Mouse (Mus musculus): ENCODE data around the gene Mblac1. TPM values are rescaled to one million over a fixed set of nuclear protein-coding genes. Genes with fewer than 3 reads are reported as not detected.

The Mblac1 gene
- polyA plus RNA-seq (2012; rRNA removed), result 13.3 and 13.7 TPM in 2 replicates

DNA sequence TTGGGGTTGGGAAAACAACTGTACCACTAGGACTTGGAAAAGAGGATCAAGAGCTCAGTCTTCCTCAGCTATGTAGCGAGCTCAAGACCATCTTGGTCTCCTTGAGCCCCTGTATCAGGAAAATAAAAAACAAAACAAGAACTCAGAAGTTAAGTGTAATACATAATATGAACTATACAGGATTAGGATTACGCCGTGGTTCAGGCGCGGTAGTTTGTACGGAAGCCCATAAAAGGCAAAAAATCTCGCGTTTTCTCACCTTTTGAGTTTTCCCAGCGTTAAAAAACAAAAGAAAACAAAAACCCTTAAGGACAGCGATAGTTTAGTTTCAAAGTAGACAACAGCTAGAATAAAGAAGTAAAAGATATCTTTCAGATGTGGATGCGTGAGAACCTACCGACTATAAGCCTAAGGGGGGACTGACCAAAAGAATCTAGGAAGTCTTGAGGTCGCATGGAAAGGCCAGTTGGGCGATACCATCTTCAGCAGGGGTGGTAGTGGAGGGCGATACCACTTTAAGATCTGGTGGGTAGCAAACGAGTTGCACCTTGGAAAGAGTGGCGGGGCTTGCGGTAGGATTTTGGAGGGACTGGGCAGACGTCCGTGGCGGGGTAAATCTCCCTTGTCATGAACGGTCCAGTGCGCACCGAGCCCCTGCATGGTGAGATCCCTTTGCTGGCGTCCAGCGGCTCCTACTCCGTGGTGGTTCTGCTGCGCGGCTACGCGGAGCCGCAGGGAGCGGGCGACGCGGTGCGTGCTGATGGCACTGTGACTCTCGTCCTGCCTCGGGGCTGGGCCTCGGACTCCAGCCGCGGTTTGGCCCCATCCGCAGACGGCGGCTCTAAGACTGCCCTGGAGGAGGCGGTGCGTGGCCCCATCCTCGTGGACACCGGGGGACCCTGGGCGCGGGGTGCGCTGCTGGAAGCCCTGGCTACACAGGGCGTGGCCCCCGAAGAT is at the start of gene Mblac1:
Gene Mblac1 (plus strand): TSS at position 544 of the 957 bp plus-strand sequence.

GRCm38 (mm10) chr5:138155443-138155976 is 38.6 kb upstream of the Mblac1 start, which contains the start of gene Zfp113:
Gene Zfp113 (minus strand): TSS chr5:138155744.

DNA sequence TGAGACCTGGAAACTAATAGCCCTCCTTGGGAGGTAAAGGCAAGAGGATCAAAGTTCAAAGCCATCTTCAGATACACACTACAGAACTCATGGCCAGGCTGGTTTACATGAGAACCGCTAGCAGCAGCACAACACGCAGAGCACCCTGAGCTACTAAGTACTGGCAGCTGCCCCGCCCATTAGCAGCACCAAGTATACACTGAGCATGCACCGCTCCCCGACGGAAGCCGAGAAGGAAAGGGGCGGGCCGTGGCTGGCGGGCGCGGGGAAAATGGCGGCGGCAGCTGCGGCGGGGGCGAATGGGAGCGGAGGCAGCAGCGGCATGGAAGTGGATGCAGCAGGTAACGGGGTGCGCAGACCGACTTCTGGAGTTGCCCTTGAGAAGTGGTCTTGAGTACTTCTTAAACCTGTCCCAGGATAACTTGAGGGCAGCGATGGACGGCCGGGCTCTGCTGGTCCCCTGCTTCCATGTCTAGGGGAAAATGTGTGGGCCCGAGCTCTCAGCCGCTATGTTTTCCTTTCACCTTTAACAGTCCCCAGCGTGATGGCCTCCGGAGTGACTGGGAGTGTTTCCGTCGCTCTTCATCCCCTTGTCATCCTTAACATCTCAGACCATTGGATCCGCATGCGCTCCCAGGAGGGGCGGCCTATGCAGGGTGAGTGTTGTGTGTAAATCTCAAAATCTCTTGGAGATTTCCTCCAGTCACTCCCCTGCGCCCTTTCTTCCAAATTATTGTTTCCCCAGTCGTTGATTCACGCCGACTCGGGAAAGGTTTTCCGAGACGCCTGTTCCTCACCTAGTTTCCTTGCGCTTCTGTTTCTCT is 33.1 kb upstream of the Mblac1 start, which contains the start of gene Cops6:
Gene Cops6 (plus strand): TSS at position 230 of the 824 bp plus-strand sequence.

DNA sequence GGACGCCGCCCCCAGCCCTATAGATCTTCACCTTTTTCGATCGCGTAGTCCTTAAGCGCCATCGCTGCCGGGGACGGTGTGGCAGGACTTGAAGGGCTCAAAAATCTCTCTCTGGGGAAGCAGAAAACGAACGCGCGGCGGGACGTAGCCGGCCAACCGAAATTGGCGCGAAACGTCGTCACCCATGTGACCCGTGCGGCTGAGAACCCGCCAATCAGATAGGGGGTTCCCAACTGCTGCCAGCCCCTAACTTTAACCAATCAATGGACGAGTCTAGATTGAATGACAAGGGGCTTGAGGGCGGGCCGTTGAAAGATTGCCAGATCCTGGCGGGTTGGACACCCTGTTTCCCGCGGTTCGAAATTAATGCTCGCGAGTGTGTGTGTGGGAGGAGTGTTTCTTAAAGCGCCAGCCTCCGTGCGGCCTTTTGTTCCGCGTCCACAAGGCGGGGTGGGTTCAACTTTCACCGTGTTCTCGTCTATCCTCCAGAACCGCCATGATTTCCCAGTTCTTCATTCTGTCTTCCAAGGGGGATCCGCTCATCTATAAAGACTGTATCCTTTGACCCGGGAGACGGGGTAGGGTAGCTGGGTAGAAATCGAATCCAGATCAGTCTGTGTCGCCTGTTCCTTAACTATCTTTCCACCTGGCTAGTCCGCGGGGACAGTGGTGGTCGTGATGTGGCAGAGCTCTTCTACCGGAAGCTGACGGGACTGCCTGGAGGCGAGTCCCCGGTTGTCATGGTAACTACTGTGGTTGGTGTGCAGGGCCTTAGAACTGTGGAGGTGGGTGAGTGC is 22.2 kb upstream of the Mblac1 start, which contains the start of the genes Ap4m1 and Mcm7:
Gene Ap4m1 (plus strand): TSS at position 308 of the 797 bp plus-strand sequence.
Gene Mcm7 (minus strand): TSS at position 728 of the 797 bp plus-strand sequence.

DNA sequence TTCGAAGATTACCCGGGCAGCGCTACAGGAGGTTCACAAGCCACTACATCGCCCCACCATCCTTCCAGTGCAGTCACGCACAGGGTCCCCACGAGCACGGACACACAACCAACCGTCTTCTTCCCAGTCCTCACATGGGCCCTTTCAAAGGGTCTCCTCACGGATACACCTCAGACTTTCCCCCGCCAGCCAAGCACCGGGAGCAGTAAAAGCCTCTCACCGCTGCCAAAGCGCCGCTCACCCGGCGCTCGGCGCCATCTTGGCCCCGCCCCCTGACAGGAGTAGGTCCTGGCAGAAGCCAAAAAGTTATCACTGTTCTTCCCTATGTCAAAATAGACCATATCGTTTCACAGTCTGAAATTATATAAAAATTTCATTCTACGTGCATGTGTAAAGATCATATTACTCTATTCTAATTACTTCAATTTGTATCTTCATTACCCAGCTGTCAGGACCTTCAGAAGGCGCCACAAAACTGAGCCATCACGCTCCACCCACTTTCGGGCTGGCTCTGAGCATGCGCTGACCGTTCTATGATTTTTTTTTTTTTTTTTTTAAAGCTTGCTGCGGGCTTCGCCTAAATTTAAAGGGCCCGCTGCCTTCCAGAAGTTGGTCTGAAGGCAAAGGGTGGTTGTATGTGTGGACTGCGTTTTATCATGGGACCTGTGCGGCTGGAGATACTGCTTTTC is 7.0 kb upstream of the Mblac1 start, which contains the start of the genes Taf6 and Cnpy4:
Gene Taf6 (minus strand): TSS at position 502 of the 689 bp plus-strand sequence.
Gene Cnpy4 (plus strand): TSS at position 536 of the 689 bp plus-strand sequence.

DNA sequence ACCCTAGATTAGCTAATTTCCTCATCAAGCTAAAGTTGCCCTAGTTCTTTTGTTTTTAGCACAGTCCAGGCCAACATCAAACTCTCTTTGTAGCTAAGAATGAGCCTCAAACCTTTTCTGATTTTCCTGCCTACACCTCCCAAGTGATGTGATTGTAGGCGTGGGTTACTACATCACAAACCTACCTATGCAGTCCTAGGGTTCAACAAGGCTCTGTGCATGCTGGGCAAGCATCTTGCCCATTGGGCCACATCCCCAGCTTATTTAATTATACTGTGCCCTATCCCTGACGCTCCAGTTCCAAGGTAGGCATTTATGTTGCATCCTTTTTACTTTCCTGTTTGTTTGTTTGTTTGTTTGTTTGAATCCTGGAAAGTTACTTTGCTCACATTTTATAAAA is 31.6 kb downstream of the Mblac1 start, which contains the start of gene Nxpe5:
Gene Nxpe5 (plus strand): TSS at position 199 of the 400 bp plus-strand sequence.

Other genes starting within 250 kb of the Mblac1 start
- gene Gjc3, start 231.2 kb upstream of the Mblac1 start, polyA plus RNA-seq (2012; rRNA removed), result 0.33 and 0.73 TPM in 2 replicates
- 0.31 and 0.41 TPM in 2 replicates for gene Azgp1, start 212.8 kb upstream of the Mblac1 start, polyA plus RNA-seq (2012; rRNA removed)
- gene Smok3a, start 173.1 kb upstream of the Mblac1 start, polyA plus RNA-seq (2012; rRNA removed), result not detected in 2 replicates
- not detected in 2 replicates for gene Smok3b, start 172.9 kb upstream of the Mblac1 start, polyA plus RNA-seq (2012; rRNA removed)
- not detected in 2 replicates for gene Smok3c, start 141.1 kb upstream of the Mblac1 start, polyA plus RNA-seq (2012; rRNA removed)
- gene Zkscan1, start 109.2 kb upstream of the Mblac1 start, polyA plus RNA-seq (2012; rRNA removed), result 3.8 and 6.3 TPM in 2 replicates
- gene Zscan21, start 77.4 kb upstream of the Mblac1 start, polyA plus RNA-seq (2012; rRNA removed), result 11.9 and 13.3 TPM in 2 replicates
- gene Zfp113, start 38.6 kb upstream of the Mblac1 start, polyA plus RNA-seq (2012; rRNA removed), result 2.9 and 3.4 TPM in 2 replicates
- gene Cops6, start 33.2 kb upstream of the Mblac1 start, polyA plus RNA-seq (2012; rRNA removed), result 71.0 and 103 TPM in 2 replicates
- 43.5 and 46.7 TPM in 2 replicates for gene Ap4m1, start 22.3 kb upstream of the Mblac1 start, polyA plus RNA-seq (2012; rRNA removed)
- gene Mcm7, start 21.9 kb upstream of the Mblac1 start, polyA plus RNA-seq (2012; rRNA removed), result 47.9 and 68.6 TPM in 2 replicates
- 74.1 and 120 TPM in 2 replicates for gene Taf6, start 6.9 kb upstream of the Mblac1 start, polyA plus RNA-seq (2012; rRNA removed)
- gene Cnpy4, start 6.8 kb upstream of the Mblac1 start, polyA plus RNA-seq (2012; rRNA removed), result 3.6 and 5.5 TPM in 2 replicates
- gene Nxpe5, start 31.6 kb downstream of the Mblac1 start, polyA plus RNA-seq (2012; rRNA removed), result 1.2 and 1.5 TPM in 2 replicates
- 194 and 210 TPM in 2 replicates for gene Lamtor4, start 61.2 kb downstream of the Mblac1 start, polyA plus RNA-seq (2012; rRNA removed)
- gene BC037034, start 69.7 kb downstream of the Mblac1 start, polyA plus RNA-seq (2012; rRNA removed), result 74.3 and 81.7 TPM in 2 replicates
- gene Gal3st4, start 78.5 kb downstream of the Mblac1 start, polyA plus RNA-seq (2012; rRNA removed), result 1.1 and 1.8 TPM in 2 replicates
- not detected in 2 replicates for gene Gm43720, start 85.6 kb downstream of the Mblac1 start, polyA plus RNA-seq (2012; rRNA removed)
- 14.6 and 20.1 TPM in 2 replicates for gene Gpc2, start 85.7 kb downstream of the Mblac1 start, polyA plus RNA-seq (2012; rRNA removed)
- 1.4 and 2.9 TPM in 2 replicates for gene Stag3, start 85.9 kb downstream of the Mblac1 start, polyA plus RNA-seq (2012; rRNA removed)
- gene Pvrig, start 147.6 kb downstream of the Mblac1 start, polyA plus RNA-seq (2012; rRNA removed), result 0.19 and 0.22 TPM in 2 replicates
- gene Zfp157, start 247.2 kb downstream of the Mblac1 start, polyA plus RNA-seq (2012; rRNA removed), result 5.4 and 7.7 TPM in 2 replicates